Mouse (Mus musculus) liver, adult 2 months (tissue): ENCODE data around the gene Atrnl1.

Experiments used
- CTCF ChIP-seq: fragments of 200-500 bp; IDR thresholded peaks from 2 replicates; pipeline ENCODE4 v1.5.1; 2011; ENCODE audit warnings: low read depth, low read length, control low read depth
- POLR2A ChIP-seq: fragments of 200-500 bp; IDR thresholded peaks from 2 replicates; pipeline ENCODE4 v1.6.1; 2011; ENCODE audit warnings: low read length, control low read depth; ENCODE audit not compliant: insufficient read depth; ENCODE audit errors: extremely low read depth

- TF ChIP-seq CTCF, result no peak
- no peak for TF ChIP-seq POLR2A
These were observed 315.5 kb downstream of the Atrnl1 start for GRCm38 (mm10) chr19:57926164-57926860.
